ENCODE assay signal across 8 mouse cellular contexts in genomic region chr14:30561470-30562187, GRCm38 (mm10). TPM values are rescaled to one million over a fixed set of nuclear protein-coding genes. Genes with fewer than 3 reads are reported as not detected.
A peak's percentile ranks its signal among the peaks of the same experiment; 100 is the strongest.
DNase-seq lines count a peak whose midpoint lies in the region; ATAC-seq lines count a peak whose summit lies in the region.

No protein-coding gene starts in this region.

- H3K27me3 ChIP-seq in hindbrain, embryonic 16.5 days (replicated peaks; ENCODE audit: control insufficient read depth, insufficient read depth, low read length): no peaks in the 10 kb centered on the region
- H3K27me3 ChIP-seq in liver, embryonic 15.5 days: no peaks in the 10 kb centered on the region

- ATAC-seq in hindbrain, embryonic 16.5 days: peak; percentile 46
- ATAC-seq in liver, embryonic 15.5 days (ENCODE audit: insufficient read depth): peak; percentile 98
- ATAC-seq in activated CD4-positive, CD25-positive, alpha-beta regulatory T cell, adult 4 months: no peak

- H3K9me3 ChIP-seq in hindbrain, embryonic 16.5 days (ENCODE audit: control insufficient read depth, low read length): no peaks in the 10 kb centered on the region
- no peaks in the 10 kb centered on the region for H3K9me3 ChIP-seq in liver, embryonic 15.5 days (replicated peaks)

- WGBS in hindbrain, embryonic 16.5 days: 53% methylated on average over 14 of the region's 14 CpGs
- 47% methylated on average over 14 of the region's 14 CpGs for WGBS in liver, embryonic 15.5 days (ENCODE audit: insufficient replicate concordance)

- DNase-seq in adrenal gland, adult (ENCODE audit: inconsistent age in 2 of 2, low spot score in 1 of 2): peak; percentile 55 to 85
- no peak for DNase-seq in adrenal gland, postnatal 4 days (ENCODE audit: low spot score in 2 of 2)
- DNase-seq in ovary, adult 18-20 months (ENCODE audit: low spot score): peak; percentile 37
- no peak for DNase-seq in ovary, postnatal 10 days (ENCODE audit: low spot score)
- DNase-seq in thymus, postnatal 10 days (ENCODE audit: low spot score in 2 of 2): no peak

- H3K4me3 ChIP-seq in hindbrain, embryonic 16.5 days (ENCODE audit: low read length): no peak overlapping the region
- H3K4me3 ChIP-seq in liver, embryonic 15.5 days (replicated peaks): no peak overlapping the region

- H3K4me2 ChIP-seq in hindbrain, embryonic 16.5 days (ENCODE audit: low read length): no peak overlapping the region
- H3K4me2 ChIP-seq in liver, embryonic 15.5 days: peak overlapping the region; percentile 39

- peak overlapping the region; percentile 39; the same call in 1 of the 2 replicates for H3K27ac ChIP-seq in hindbrain, embryonic 16.5 days (ENCODE audit: low read depth, low read length)
- peak overlapping the region; percentile 89 for H3K27ac ChIP-seq in liver, embryonic 15.5 days (replicated peaks)

- peaks cover 33% of the 10 kb centered on the region for H3K36me3 ChIP-seq in hindbrain, embryonic 16.5 days (ENCODE audit: control insufficient read depth, insufficient read depth, low read length)
- H3K36me3 ChIP-seq in liver, embryonic 15.5 days (replicated peaks): peaks cover 90% of the 10 kb centered on the region

- no peak overlapping the region for H3K9ac ChIP-seq in hindbrain, embryonic 16.5 days (ENCODE audit: low read depth, low read length)
- H3K9ac ChIP-seq in liver, embryonic 15.5 days: peak overlapping the region; percentile 2; the same call in 1 of the 2 replicates

- H3K4me1 ChIP-seq in hindbrain, embryonic 16.5 days (ENCODE audit: control insufficient read depth, insufficient read depth, low read depth, low read length): peaks cover 5% of the 10 kb centered on the region
- H3K4me1 ChIP-seq in liver, embryonic 15.5 days (replicated peaks): peaks cover 59% of the 10 kb centered on the region

RNA-seq across cellular contexts. Expression of gene Tkt, which starts 13.5 kb away (rescaled TPM):
- total RNA-seq in adrenal gland, postnatal 4 days (2021): 100 to 1,000 TPM; 399 to 408 TPM
- polyA plus RNA-seq in hindbrain, embryonic 16.5 days (2015; fragmentation: Nextera tagmentation; extraction: Ambion mirVana): 301 and 314 TPM in 2 replicates
- polyA plus RNA-seq in liver, embryonic 15.5 days (2015; fragmentation: Nextera tagmentation; extraction: Ambion mirVana): 197 and 199 TPM in 2 replicates
- 100 to 1,000 TPM; 180 to 266 TPM for polyA plus RNA-seq in activated CD4-positive, CD25-positive, alpha-beta regulatory T cell, adult 4 months (2017; shearing (Covaris generic))

Comparison
In these comparisons a context has a peak if more than half of its experiments do, and no peak if none do; other contexts are left out.
1. DNase-seq: peak in adrenal gland, adult (2 of 2) and ovary, adult 18-20 months (single experiment); none in adrenal gland, postnatal 4 days (0 of 2), ovary, postnatal 10 days (single experiment) and thymus, postnatal 10 days (0 of 2).